Mouse (Mus musculus): ENCODE measurements around the gene Zgrf1.

DNA sequence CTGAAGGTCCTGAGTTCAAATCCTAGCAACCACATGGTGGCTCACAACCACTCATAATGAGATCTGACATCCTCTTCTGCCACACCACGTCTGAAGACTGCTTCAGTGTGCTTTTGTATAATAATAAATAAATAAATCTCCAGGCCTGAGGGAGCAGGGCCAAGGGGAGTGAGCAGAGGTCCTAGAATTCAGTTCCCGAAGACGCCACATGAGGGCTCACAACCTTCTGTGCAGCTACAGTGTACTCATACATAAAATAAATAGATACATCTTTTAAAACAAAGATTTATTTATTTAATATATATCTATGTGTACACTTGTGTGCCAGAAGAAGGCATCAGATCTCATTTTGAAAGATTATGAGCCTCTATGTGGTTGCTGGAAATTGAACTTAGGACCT, 11.8 kb downstream of the Zgrf1 start:
- TF ChIP-seq EP300 (IDR thresholded peaks at IDR 0.05; ENCODE audit: low read depth) (no peak), CTCF (IDR thresholded peaks at IDR 0.05; ENCODE audit: low read depth) (no peak)
